Mouse (Mus musculus): Measurements from ENCODE around the gene Rapgef4. TPM values are rescaled to one million over a fixed set of nuclear protein-coding genes. Genes with fewer than 3 reads are reported as not detected.

Rapgef4 gene
- 3.0 and 6.4 TPM in 2 replicates for total RNA-seq (2017)

DNA sequence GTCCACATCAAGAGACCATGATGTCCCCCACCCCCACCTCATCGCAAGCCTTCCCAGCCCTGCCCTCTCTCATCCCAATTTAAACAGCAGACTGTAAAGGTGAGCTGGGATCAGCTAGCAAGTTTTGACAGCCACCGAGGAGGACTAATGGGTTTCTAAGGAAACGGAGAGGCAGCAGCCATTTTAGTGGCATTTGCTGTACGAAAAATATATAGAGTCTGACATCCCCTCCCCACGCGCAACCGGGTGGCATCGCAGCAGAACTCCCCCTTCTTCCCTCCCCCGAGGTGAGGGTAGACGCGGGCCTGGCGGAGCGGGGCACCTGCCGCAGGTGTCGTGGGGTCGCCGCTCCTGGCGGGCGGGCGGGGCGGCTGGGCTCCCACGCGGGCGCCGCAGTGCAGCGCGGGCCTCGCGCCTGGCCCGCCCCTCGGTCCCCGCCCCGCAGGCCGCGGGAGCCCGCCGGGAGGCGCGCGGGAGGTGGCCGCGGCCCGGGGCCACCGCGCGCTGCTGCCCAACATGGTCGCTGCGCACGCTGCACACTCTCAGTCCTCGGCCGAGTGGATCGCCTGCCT is at the start of gene Rapgef4:
TSS of gene Rapgef4 (plus strand) at position 470 of the 572 bp plus-strand sequence.
- ATAC-seq (replicated peaks in 1 of 2; ENCODE audit: insufficient read depth in 1 of 2, low FRiP score in 2 of 2, low TSS enrichment in 1 of 2, low read depth in 1 of 2, poor library complexity in 2 of 2, severe bottlenecking in 2 of 2) = peak in 1 of 2 experiments; percentile 45; a peak in 1 of 4 replicates

DNA sequence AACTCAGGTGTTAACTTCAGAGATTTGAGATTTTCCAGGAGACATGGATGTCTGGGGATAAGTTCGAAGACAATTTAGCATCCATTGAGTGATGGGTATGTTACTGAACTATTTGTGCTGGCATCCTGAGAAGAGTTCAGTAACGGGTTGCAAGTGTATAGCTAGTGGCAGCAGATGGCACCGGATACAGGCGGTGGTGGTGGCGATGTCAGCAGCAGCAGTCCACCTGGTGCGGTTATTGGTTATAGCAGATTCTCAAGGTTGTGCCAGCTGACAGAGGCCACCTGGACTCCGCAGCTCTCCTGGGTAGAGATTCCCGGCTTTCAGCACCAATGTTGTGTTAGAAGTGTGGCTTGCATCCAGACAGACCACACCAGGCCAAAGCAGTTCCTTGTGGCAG is 47.0 kb upstream of the Rapgef4 start:
- no peak for ATAC-seq (replicated peaks in 1 of 2; ENCODE audit: insufficient read depth in 1 of 2, low FRiP score in 2 of 2, low TSS enrichment in 1 of 2, low read depth in 1 of 2, poor library complexity in 2 of 2, severe bottlenecking in 2 of 2)

DNA sequence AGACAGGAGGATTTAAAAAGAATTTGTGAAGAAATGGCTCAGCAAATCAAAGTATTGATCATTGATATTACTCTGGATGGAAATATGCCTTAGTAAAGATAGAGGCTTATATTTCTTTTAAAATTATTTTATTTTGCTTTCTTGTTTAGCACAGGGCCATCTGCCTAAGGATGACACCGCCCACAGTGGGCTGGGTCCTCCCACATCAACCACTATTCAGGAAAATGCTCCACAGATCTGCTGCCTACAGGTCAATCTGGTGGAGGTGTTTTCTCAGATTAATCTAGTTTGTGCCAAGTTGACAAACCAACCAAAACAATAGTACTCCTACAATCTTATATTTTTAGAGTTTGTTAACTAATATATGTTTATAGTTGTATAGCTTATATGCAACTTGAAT is 44.3 kb upstream of the Rapgef4 start:
- no peak for ATAC-seq (replicated peaks in 1 of 2; ENCODE audit: insufficient read depth in 1 of 2, low FRiP score in 2 of 2, low TSS enrichment in 1 of 2, low read depth in 1 of 2, poor library complexity in 2 of 2, severe bottlenecking in 2 of 2)

DNA sequence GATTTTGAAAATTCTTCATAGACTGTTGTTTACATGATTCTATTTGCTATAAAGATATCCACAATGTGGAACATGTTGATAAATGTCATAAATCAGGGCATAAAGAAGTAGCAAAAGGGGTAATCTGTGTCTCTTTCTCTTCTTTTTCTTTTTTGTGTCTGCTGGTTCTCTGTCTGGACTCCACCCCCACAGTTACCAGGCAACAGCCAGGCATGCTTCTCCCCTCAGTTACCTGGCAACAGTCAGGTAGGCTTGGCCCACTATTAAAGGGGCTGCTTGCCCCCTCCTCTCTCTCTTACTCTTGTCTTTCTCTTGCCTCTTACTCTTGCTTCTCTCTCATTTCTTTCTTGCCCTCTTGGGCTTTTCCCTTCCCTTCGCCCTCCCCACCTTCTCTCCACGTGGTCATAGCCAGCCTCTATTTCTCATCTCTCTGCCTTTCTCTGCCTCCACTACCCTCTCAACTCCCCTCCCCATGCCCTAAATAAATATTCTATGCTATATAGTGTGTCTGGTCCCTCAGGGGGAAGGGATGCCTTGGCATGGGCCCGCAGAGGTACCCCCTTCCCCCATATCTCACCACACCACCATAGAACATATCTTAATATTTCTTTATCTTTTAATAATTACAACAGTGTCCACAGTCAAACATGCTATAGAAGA is 43.3 kb upstream of the Rapgef4 start:
- ATAC-seq (replicated peaks in 1 of 2; ENCODE audit: insufficient read depth in 1 of 2, low FRiP score in 2 of 2, low TSS enrichment in 1 of 2, low read depth in 1 of 2, poor library complexity in 2 of 2, severe bottlenecking in 2 of 2) = no peak

DNA sequence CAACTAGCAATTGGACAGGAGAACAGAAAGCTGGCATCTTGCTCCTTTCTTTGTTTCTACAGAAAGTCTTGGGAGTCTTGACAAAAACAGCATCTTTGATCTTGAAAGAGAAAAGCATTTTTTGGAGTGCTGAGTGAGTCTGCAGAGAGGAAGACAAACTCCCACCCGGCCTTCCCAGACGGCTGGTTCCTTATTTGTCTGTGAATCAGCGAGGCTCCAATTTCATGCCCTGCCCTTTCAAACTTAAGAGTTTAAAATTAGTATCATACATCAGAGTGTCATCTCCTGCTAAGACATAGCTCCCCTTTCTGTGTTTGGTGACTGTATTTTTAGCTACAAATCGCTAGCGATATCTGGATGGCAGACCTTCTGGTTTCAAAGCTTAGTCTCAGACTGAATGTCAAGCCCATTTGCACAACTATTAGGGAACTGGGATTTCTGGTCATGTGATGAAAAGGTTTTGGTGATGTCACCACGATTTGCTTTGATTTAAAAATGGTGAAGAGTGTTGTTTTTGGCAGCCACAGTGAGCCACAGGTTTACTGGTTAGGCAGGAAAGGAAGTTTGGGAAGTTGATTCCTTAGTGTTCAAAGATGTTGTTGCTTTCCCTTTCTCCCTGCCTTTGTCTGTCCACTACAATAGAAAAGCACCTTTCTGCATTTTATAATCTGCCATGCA is 42.2 kb upstream of the Rapgef4 start:
- no peak for ATAC-seq (replicated peaks in 1 of 2; ENCODE audit: insufficient read depth in 1 of 2, low FRiP score in 2 of 2, low TSS enrichment in 1 of 2, low read depth in 1 of 2, poor library complexity in 2 of 2, severe bottlenecking in 2 of 2)

DNA sequence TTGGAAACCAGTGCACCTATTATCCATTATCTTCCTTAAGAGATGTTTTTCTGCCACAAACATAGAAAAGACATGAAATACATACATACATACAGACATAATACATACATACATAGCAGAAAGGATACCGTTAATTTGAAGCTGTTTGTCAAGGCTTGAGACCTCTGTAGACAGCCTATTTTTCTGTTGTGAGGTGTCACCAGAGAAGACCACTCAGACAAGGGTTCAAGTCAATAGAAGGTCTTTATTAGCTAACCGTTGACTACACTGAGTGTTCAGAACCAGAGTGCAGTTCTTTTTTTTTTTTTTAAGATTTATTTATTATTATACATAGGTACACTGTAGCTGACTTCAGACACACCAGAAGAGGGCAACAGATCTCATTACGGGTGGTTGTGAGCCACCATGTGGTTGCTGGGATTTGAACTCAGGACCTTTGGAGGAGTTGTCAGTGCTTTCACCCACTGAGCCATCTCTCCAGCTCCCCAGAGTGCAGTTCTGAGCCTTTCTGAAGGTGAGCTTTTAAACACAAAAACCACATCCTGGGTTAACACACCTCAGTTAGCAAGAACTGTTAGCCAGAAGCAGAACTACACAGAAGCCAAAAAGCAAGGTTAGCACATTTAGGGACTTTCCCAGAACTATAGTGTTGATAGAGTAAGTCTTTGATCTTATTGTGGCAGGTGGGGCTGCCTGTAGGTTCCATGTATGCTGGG is 39.9 kb upstream of the Rapgef4 start:
- no peak for ATAC-seq (replicated peaks in 1 of 2; ENCODE audit: insufficient read depth in 1 of 2, low FRiP score in 2 of 2, low TSS enrichment in 1 of 2, low read depth in 1 of 2, poor library complexity in 2 of 2, severe bottlenecking in 2 of 2)

DNA sequence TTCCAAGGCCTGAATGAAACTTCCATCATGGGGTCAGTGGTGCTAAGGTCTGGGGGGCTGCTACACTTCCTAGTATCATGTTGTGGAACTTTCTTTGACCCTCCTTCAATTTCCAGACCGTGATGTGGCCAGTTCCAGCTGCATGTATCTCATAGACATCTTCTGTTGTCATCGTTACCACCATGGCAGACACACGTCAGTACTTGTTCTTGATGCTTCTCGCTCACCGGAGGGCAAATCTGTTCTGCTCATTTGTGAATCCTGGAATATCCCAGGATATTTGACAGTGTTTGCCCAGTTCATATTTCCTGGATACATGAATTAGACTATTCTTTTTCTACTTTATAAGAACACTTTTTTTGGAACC is 39.3 kb upstream of the Rapgef4 start:
- no peak for ATAC-seq (replicated peaks in 1 of 2; ENCODE audit: insufficient read depth in 1 of 2, low FRiP score in 2 of 2, low TSS enrichment in 1 of 2, low read depth in 1 of 2, poor library complexity in 2 of 2, severe bottlenecking in 2 of 2)

DNA sequence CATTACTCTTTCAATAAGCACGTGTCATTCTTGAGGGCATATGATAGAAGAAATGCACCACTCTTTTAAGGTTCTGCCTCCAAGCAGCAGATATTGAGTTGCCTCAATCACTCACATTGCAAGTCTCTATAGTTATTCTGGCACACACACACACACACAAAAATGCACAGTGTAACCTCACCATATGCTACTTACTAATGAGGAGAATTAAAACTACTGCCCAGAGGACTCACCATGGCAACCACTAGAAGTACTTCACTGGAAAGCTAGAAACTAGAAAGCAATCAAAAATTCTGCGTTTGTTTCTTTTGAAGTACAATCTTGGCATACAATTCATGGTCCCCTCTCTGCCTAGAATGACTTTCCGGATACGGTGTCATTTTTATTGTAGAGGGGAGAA is 29.8 kb upstream of the Rapgef4 start:
- ATAC-seq (replicated peaks in 1 of 2; ENCODE audit: insufficient read depth in 1 of 2, low FRiP score in 2 of 2, low TSS enrichment in 1 of 2, low read depth in 1 of 2, poor library complexity in 2 of 2, severe bottlenecking in 2 of 2) = no peak

DNA sequence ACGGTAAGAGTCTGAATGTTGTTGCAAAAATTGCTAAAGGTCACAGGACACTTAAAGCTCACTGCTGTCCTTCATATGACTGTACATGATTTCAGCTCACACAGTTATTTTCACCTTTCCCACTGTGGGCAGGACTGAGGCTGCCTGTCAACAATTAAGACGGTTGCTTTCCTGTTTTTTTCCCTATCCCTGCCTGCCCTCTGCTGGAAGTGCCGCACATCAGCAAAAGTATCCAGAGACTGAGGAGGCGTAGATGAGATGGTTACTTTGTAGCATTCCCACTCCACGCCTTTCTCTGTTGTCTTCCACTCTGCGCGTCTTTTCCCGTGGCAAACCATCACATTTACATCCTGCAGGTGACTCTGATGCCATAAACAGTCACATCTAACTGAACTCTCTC is 25.4 kb upstream of the Rapgef4 start:
- peak; percentile 51 to 73; a peak in 2 of 4 replicates for ATAC-seq (replicated peaks in 1 of 2; ENCODE audit: insufficient read depth in 1 of 2, low FRiP score in 2 of 2, low TSS enrichment in 1 of 2, low read depth in 1 of 2, poor library complexity in 2 of 2, severe bottlenecking in 2 of 2)

DNA sequence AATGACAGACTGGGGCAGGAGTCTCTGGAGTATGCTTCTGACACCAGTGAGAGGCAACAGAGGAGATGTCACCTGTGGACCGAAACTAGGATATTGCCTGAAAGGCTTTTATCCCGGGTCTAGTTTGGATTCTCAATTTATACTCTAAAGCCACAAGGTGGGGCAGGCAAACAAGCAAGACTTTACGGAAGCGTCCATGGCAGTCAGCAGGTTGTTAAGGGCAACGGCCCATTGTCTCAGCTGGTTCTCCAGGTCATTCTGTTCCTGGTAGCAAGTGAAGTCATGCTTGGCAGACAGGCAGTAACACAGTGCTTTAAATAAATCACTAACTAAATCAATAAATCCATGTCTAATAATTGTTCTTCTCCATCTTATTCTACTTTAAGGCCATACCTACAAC is 24.6 kb upstream of the Rapgef4 start:
- no peak for ATAC-seq (replicated peaks in 1 of 2; ENCODE audit: insufficient read depth in 1 of 2, low FRiP score in 2 of 2, low TSS enrichment in 1 of 2, low read depth in 1 of 2, poor library complexity in 2 of 2, severe bottlenecking in 2 of 2)

DNA sequence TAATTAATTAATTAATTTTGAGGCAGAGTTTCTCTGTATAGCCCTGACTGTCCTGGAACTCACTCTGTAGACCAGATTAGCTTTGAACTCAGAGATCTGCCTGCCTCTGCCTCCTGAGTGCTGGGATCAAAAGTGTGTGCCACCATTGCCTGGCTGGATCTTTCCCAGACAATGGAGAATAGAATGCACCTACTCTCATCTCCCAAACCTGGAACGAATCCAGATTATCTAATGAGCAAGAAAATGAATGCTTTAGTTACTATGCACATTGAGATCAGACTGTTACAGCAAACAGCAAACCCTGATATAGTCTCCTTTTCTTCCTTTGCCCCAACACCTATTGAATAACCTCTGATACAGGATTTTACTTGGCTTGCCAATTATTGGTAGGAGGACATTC is 23.1 kb upstream of the Rapgef4 start:
- no peak for ATAC-seq (replicated peaks in 1 of 2; ENCODE audit: insufficient read depth in 1 of 2, low FRiP score in 2 of 2, low TSS enrichment in 1 of 2, low read depth in 1 of 2, poor library complexity in 2 of 2, severe bottlenecking in 2 of 2)

DNA sequence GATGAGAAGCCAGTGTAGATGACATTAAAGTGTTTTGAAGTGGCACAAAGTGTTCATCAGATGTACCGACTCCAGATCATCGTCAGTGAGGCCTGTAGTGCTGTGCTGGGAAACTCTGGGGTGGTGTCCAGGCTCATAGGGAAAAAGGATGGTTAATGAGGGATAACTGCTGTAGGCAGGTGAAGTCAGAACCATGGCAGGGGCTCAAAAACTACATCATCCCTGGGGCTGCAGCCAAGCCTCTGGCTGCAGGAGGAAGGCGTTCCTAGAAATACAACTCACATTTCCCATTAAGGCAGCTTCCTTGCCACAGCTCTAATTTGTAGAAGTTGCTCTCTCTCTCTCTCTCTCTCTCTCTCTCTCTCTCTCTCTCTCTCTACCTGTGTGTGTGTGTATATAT is 22.6 kb upstream of the Rapgef4 start:
- no peak for ATAC-seq (replicated peaks in 1 of 2; ENCODE audit: insufficient read depth in 1 of 2, low FRiP score in 2 of 2, low TSS enrichment in 1 of 2, low read depth in 1 of 2, poor library complexity in 2 of 2, severe bottlenecking in 2 of 2)

DNA sequence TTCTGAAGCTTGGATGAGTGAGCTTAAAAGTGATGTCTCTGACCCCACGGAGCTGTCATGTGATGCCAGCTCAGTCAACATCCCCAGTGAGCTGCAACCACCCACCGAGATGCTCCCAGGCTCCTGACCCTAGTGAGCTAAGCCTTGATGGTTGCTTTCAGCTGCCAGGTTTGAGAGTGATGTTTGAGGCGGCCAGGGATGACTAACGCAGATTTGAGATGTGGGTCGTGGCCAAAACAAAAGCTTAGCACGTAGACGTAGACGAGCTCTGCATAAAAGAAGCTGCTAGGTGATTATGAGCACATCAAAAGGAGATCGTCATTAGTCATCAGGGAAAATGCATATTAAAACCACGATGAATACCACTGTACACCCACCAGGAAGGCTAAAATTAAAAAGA is 16.8 kb upstream of the Rapgef4 start:
- ATAC-seq (replicated peaks in 1 of 2; ENCODE audit: insufficient read depth in 1 of 2, low FRiP score in 2 of 2, low TSS enrichment in 1 of 2, low read depth in 1 of 2, poor library complexity in 2 of 2, severe bottlenecking in 2 of 2) = no peak

DNA sequence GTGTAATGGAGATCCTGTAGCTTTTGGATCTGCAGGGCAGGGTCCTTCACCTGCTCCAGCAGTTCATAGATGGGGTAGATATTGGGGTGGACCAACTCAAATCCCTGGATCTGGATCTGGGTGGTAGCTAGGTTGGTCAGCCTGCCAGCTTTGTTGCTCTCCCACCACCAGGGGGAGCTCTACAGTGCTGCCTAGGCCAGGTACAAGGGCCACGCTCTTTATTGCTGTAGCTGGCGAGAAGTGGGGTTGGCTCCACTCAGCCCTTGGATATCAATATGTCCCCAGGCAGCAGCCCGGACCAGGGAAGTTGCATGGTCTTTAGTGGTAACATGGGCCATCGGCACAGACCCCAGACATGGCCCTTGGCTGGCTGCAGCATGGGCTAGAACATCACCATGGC is 15.6 kb upstream of the Rapgef4 start:
- peak; percentile 58 to 62; a peak in 3 of 4 replicates for ATAC-seq (replicated peaks in 1 of 2; ENCODE audit: insufficient read depth in 1 of 2, low FRiP score in 2 of 2, low TSS enrichment in 1 of 2, low read depth in 1 of 2, poor library complexity in 2 of 2, severe bottlenecking in 2 of 2)

DNA sequence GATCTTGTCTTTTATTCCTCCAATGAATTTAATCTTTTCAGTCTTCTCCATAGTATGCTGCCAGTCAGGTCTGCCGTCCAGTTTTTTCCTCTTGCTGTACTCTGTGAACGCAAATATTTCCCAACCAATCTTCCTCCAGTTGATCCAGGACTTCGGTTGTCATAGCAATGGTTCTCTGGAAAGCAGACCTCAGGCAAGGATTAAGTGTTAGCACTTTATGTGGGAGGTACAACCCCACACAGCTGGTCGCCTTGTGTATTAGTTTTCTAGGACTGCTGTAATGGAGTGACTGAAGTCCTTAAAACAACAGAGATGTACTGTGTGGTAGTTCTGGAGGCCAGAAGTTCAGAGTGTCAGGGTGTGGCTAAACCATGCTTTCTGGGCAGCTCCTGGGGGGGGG is 14.3 kb upstream of the Rapgef4 start:
- no peak for ATAC-seq (replicated peaks in 1 of 2; ENCODE audit: insufficient read depth in 1 of 2, low FRiP score in 2 of 2, low TSS enrichment in 1 of 2, low read depth in 1 of 2, poor library complexity in 2 of 2, severe bottlenecking in 2 of 2)

DNA sequence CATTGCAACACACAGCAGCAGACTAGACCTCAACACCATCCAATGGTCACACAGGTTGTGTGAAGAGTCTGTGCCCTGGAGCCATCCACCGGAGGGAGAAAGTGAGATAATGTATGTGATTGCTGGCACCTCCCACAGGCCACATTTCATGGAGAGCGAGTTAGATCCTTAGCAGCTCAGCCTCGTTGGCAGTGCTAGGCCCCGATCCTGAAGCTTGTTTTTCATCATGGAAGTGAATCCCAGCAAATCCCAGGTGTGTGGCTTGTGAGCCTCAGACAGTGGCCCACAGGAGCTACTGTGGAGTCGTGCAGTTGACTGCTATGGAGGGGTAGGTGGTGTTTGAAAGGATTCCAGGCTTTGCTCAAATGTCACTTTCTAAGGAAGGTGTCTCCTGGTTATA is 13.2 kb upstream of the Rapgef4 start:
- ATAC-seq (replicated peaks in 1 of 2; ENCODE audit: insufficient read depth in 1 of 2, low FRiP score in 2 of 2, low TSS enrichment in 1 of 2, low read depth in 1 of 2, poor library complexity in 2 of 2, severe bottlenecking in 2 of 2) = no peak

DNA sequence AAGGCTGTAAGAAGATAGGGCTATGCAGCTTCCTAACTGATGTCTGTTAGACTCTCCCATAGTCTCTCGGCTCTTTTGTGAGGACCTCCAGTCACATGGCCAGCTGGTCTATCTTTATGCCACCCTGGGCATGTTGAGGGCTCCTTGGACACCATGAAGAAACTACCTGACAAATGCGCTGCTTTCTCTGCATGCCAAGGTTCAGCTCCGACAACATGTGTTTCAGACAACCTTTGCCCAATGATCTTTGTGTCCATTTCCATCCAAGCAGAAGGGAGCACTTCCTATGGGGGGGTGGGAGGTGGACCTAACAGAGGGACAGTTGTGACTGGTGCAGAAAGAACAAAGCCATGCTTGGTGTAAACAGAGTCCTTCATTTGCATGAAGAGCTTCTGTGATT is 7.4 kb upstream of the Rapgef4 start:
- ATAC-seq (replicated peaks in 1 of 2; ENCODE audit: insufficient read depth in 1 of 2, low FRiP score in 2 of 2, low TSS enrichment in 1 of 2, low read depth in 1 of 2, poor library complexity in 2 of 2, severe bottlenecking in 2 of 2) = no peak

DNA sequence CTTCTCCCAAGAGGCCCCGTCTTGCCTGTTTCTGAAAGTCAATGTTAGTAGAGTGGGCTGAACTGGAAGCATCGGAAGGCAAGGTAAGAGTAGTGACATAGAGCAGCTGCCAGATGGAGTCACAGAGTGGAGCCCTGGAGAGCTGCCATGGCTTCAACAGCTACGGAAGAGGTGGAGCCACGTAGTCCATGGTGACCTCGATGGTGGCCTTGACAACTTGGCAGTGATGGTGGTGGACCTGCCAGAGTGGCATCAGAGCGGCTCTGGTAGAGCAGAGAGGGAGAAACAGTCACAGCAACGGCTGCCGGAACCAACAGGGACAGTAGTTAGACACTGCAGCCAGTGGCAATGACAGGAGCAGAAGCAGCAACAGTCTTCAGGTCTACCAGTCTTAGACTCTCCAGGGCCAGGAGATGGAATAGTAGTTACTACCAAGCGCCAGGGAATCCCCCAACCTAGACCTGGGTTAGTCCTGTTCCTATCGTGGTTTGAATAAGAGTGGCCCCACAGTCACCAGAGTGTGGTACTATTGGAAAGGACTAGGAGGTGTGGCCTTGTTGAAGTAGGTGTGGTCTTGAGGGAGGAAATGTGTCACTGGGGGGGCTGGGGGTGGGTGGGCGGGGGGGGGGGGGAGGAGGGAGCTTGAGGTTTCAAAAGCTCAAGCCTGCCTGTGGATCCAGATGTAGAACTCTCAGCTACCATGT is 6.7 kb upstream of the Rapgef4 start:
- ATAC-seq (replicated peaks in 1 of 2; ENCODE audit: insufficient read depth in 1 of 2, low FRiP score in 2 of 2, low TSS enrichment in 1 of 2, low read depth in 1 of 2, poor library complexity in 2 of 2, severe bottlenecking in 2 of 2) = no peak
